Mouse (Mus musculus): Measurements from ENCODE around the gene Syngr1. TPM values are rescaled to one million over a fixed set of nuclear protein-coding genes. Genes with fewer than 3 reads are reported as not detected.
"Not testable (repeated sequence)": the region's sequence is repeated elsewhere in the genome, so short reads cannot be mapped to it uniquely, and the experiment has no call there.

The Syngr1 gene
- total RNA-seq, 2 experiments from 2014 or later = 387 to 409 TPM

DNA sequence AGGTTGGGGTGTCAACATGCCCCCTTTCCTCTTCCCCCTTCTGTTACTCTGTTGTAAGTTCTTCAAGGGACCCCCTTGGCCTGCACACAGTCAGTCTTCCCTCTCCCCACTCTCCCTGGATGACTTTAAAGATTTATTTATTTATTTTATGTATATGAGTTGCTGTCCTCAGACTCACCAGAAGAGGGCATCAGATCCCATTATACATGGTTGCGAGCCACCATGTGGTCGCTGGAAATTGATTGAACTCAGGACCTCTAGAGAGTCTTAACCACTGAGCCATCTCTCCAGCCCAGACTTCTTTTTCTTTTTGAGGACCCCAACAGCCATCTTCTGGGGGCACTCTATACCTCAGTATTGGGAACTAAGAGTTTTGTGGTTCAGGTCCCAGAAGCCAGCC lies 21.4 kb downstream of the Syngr1 start:
- no peak for DNase-seq (ENCODE audit: extremely low spot score in 1 of 2, low spot score in 1 of 2)

DNA sequence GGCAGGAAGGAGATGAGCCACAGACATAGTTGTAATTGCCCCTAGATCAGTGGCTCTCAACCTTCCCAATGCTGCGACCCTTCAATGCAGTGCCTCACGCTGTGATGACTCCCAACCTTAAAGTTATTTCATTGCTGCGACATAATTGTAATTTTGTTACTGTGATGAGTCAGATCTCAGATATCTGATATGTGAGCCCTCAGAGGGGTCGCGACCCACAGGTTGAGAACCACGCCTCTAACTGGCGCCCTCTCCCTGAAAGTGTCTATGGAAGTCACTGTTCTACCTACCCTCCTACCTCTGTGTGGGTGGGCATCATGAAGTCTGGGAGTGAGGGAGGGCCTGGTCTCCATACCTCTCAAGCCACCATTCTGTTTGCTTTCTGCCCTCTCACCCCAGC lies 23.3 kb downstream of the Syngr1 start:
- no peak for DNase-seq (ENCODE audit: extremely low spot score in 1 of 2, low spot score in 1 of 2)

DNA sequence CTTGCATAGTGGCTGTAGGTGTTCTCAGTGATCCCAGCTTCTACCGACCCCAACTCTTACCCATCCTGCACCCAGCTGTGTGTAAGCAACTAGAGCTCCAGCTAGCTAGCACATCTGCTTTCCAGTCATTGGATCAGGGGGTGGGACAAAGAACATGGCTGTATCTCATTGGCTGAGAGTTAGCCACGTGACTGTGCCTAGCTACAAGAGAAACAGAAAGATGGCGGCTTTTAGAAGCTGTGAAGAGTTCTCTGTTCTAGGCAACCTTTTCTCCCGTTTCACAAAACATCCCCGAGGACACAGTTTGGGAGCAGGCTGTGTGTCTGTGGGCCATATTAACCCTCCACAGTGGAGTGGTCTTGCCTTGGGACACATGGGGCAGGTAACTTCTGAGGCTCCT lies 24.1 kb downstream of the Syngr1 start:
- no peak for DNase-seq (ENCODE audit: extremely low spot score in 1 of 2, low spot score in 1 of 2)

DNA sequence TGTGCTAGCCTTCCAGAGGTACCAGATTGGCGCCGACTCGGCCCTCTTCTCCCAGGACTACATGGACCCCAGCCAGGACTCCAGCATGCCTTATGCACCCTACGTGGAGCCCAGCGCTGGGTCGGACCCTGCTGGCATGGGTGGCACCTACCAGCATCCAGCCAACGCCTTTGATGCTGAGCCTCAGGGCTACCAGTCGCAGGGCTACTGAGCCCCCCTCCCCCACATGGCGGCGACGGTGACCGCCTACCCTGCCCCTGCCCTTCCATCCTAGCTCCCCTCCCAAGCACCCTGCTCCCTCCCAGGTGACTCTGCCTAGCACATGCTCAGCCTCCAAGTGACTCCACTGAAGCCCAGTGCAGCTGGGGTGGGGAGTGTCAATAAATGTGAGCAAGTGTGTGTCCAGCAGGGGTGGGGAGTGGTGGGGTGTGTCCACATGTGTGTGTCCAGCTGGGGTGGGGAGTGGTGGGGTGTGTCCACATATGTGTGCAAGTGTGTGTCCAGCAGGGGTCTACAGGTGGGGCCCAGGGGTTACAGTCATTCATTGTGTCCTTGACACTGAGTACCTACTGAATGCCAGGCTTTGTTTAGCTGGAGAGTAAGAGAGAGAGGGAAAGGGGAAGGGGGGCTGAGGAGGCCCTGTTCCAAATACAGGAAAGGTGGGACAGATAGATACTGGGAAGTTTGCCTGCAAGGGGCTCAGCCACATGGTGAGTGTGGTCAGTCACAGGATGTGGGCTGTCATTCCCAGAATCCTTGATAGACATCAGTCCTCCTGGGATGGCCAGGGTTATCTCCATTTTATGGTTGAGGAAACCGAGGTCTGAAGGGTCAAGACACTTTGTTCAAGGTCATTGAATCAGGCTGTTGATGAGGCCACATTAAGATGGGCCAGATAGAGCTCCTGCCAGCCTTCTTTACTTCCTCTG lies 25.0 kb downstream of the Syngr1 start:
- DNase-seq (ENCODE audit: extremely low spot score in 1 of 2, low spot score in 1 of 2) = no peak

DNA sequence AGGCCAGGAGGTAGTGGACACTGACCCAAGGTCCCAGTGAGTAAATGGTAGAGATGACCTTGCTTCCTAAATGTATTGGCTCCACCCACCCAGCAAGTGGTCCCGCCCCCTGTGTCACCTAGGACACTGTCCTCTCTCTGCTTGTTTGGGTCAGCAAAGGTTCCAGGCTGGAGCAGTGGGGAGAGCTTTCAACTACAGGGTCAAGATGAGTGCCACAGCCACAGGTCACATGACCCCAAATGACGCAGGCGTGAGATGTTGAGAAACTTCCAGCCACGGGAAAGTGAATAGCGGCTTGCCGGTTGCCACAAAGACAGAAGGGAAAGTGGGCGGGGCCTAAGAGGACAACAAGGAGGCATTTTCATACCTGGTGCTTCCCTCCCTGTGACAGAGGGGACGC lies 26.0 kb downstream of the Syngr1 start:
- DNase-seq (ENCODE audit: extremely low spot score in 1 of 2, low spot score in 1 of 2) = no peak

DNA sequence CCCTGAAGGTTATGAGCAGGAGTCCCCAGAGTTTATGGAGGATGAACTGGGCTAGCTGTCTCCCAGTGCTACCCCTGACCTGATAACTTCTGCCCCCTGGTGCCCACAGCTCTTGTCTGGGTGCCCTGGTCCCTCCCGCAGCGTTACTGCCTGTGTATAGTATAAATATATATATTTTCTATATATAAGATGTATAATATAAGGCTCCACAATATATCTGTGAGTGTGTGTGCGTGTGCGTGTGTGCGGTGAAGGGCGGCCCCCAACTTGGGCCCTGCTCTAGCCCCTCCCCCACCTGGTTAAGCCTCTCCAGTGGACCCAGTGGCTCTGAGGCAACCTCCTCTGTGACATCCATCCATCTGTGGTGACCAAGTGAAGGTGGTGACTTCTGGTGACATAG lies 27.9 kb downstream of the Syngr1 start:
- no peak for DNase-seq (ENCODE audit: extremely low spot score in 1 of 2, low spot score in 1 of 2)

DNA sequence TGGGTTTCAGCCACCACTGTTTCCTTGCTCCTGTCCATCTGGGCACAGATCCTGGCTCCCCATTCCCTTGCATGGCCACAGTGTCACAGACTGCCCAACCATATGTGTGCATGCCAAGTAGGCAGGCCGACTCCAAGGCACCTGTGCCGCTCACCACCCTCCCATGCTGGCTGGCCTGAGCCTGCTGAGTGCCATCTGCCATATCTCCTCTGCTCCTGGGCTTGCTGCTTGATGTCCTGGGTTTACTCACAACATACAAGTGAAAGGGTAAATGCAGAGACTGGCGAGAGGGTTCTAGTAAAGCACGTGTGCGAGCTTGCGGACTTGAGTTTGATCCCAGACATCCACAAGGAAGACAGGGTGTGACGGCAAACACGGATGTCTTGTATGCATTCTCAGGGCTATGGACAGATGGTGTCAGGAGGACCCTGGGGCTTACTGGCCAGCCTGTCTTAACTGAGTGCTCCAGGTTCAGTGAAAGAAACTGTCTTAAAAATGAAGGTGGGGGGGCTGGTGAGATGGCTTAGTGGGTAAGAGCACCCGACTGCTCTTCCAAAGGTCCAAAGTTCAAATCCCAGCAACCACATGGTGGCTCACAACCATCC lies 30.7 kb downstream of the Syngr1 start:
- DNase-seq (ENCODE audit: extremely low spot score in 1 of 2, low spot score in 1 of 2) = no peak

DNA sequence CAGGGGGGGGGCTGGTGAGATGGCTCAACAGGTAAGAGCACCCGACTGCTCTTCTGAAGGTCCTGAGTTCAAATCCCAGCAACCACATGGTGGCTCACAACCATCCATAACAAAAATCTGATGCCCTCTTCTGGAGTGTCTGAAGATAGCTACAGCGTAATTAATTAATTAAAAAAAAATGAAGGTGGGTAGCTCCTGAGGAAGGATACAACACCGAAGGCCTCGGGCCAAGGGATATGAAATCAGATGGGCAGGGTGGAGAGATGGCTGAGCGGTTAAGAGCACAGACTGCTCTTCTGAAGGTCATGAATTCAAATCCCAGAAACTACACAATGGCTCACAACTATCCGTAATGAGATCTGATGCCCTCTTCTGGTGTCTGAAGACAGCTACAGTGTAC lies 31.3 kb downstream of the Syngr1 start:
- not testable (repeated sequence) for DNase-seq (ENCODE audit: extremely low spot score in 1 of 2, low spot score in 1 of 2)

DNA sequence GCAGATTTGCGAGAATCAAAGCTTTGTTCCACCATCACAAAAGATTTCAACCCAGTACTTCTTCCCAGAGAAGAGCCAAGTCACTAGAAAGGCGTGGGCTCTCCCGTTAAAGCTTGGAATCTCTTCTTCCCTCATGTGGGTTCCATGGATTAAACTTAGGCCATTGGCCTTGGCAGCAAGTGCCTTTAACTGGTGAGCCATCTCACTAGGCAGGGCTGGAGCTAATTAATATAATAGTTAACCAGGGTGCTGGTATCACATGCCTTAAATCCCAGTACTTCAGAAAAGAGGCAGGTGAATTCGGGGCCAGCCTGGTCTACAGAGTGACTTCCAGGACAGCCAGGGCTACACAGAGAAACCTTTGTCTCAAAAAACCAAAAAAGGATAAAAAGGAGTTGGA lies 33.5 kb downstream of the Syngr1 start:
- DNase-seq (ENCODE audit: extremely low spot score in 1 of 2, low spot score in 1 of 2) = no peak

DNA sequence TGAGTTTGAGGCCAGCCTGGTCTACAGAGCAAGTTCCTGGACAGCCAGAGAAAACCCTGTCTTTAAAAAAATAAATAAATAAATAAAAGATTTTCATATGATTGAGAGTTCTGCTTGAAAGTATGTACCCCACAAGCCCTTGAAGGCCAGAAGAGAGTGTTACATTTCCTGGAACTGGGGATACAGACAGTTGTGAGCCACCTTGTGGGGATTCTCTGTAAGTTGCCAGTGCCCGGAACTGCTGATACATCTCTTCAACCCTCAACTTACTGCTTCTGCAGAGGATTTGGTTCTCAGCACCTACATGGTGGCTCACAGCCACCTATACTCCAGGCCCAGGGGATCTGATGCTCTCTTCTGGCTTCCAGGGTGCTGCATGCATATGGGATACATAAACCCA lies 36.1 kb downstream of the Syngr1 start:
- no peak for DNase-seq (ENCODE audit: extremely low spot score in 1 of 2, low spot score in 1 of 2)

DNA sequence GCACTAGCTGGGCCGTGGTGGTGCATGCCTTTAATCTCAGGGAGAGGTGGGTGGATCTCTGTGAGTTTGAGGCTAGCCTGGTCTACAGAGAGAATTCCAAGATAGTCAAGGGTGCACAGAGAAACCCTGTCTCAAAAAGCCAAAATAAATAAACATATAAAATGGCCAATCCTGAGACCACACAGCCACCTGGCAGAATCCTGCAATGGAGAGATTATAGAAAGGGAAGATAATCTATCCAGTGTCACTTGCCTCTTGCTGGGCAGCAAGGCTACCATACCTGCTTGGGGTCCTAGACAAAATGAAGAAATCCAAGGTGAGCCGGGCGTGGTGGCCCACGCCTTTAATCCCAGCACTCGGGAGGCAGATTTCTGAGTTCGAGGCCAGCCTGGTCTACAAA lies 38.8 kb downstream of the Syngr1 start:
- DNase-seq (ENCODE audit: extremely low spot score in 1 of 2, low spot score in 1 of 2) = no peak

DNA sequence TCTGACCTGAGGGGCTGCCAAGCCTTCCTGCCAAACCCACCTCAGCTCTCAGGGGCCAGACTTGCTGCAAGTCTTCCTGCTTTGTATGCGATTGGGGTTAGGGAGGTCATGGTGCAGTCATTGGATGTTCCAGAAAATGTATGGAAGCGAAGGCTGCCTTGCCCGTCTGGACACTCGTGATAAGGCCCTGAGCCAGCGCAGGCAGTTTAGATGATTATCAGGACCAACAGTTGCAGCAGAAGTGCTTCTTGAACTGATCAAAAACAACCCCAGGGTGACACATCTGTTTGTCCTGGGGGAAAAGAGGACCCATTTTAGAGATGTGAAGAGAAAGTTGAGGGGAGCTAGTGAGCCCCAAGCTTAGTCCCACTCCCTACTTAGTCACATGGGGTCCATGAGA lies 39.6 kb downstream of the Syngr1 start:
- no peak for DNase-seq (ENCODE audit: extremely low spot score in 1 of 2, low spot score in 1 of 2)

DNA sequence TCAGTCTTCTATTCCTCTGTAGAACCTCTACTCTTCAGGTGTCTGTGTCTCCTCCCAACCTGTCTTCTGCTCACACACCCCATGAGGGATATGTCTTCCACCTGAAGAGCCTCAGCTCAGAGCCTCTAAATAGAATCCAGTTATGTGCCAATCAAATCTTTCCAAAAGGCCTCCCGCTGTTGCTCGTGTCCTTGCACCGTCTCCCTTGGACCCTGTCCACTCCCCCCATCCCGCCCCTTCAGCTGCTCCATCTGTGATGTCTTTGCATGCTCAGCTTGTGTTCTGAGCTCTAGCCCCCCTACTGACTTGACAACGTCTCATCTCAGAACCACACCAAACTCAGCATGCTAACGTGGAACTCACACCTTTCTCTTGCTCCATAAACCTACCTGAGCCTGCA lies 40.3 kb downstream of the Syngr1 start:
- DNase-seq (ENCODE audit: extremely low spot score in 1 of 2, low spot score in 1 of 2) = no peak

DNA sequence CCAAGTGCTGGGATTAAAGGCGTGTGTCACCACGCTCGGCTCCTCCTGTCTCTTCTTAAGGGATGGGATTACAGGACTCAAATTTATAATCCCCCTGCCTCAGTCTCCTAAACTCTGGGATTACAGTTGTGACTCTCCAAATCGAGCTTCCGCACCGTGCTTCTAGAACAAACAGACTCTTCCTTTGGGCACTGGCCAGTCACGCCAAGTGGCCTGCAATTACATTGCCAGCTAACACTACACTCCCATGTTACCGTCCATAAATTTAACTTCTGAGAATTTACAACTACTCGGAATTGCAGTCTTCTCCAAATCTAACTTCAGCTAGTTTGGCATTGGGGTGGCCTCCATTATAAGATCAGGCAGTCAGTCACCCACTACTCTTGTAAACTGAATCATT lies 41.3 kb downstream of the Syngr1 start:
- DNase-seq (ENCODE audit: extremely low spot score in 1 of 2, low spot score in 1 of 2) = no peak

DNA sequence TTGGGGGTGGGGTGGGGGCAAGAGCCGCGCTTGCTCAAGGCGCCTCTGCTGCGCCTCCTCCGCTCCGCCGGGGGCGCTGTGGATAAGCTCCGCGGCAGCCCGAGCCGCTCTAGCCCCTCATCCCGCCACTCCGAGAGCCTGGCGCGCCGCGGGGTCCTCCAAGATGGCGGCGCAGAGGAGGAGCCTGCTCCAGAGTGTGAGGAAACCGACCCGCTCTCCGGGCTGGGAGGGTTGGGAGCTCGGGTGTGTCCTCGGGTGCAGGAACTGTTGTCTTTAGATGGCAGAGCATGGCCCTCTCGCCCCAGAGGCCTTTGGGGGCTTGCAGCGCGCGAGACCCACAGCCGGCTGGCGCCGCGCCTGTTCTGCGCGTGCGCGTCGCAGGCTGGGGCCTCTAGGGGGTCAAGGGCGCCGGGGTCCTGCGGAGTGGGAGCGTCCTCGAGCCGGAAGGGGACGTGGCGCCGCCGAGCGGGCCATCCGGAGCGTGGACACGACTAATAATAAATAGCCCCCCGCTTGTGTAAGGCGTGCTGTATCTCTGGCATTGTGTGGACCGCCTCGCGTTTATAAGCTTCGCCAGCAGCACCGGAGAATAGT lies 42.0 kb downstream of the Syngr1 start, which contains the start of gene Tab1:
Gene Tab1, plus strand, starts transcription at position 135 of the 594 bp plus-strand sequence.
- DNase-seq (ENCODE audit: extremely low spot score in 1 of 2, low spot score in 1 of 2) = peak; percentile 86 to 88

DNA sequence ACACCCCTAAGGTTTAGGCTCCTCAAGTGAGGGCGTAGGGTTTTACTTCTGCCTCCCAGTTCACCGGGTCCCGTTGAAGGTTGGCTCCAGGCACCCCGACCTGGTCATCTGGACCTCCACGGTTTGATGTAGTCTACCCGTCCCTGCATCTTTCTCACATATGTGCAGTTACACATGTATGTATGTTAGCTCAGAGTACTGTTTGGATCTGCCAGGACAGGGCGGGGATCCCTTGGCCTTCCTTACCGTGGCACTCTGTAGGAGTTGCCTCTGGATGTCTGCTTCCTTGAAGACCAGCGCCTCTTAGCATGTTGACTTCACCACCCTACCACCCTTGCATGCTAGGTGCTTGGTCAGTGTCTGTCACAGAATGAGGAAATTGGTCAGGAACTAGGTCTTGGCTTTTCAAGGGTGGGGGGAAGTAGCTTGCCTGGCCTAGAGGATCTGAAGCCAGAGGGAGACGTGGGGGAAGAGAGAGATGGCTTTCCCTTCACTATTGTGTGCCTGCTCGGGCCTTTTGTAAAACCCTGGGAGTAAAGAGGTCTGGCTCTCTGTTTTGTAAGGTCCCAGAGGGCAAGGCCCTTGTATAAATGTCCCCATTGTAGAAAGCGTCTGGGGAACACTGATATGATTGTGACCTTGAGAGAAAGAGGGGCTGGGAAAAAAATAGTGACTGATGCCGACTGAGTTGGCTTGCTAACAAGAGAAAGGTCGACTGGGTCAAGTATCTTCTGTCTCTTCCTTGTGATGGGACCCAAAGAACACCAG lies 42.7 kb downstream of the Syngr1 start:
- DNase-seq (ENCODE audit: extremely low spot score in 1 of 2, low spot score in 1 of 2) = peak in 1 of 2 experiments; percentile 19

DNA sequence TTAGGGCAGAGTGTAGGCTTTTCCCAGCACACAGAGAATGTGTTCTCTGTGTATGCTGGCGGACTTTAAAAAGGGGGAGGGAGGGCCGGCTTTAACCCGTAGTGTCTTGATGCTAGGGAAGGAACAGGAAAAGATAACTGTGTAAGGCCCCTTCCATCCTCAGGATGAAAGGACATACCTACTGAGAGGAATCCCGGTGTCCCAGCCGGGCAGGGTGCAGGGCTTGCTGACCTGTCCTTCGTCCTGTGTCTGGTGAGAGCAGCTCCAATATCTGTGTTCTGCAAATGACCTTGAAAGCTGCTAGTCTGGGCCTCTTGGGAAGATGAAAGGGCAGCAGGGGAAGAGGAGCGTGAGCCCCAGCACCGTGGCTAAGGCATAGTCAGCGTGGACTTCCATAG lies 43.3 kb downstream of the Syngr1 start:
- DNase-seq (ENCODE audit: extremely low spot score in 1 of 2, low spot score in 1 of 2) = no peak

DNA sequence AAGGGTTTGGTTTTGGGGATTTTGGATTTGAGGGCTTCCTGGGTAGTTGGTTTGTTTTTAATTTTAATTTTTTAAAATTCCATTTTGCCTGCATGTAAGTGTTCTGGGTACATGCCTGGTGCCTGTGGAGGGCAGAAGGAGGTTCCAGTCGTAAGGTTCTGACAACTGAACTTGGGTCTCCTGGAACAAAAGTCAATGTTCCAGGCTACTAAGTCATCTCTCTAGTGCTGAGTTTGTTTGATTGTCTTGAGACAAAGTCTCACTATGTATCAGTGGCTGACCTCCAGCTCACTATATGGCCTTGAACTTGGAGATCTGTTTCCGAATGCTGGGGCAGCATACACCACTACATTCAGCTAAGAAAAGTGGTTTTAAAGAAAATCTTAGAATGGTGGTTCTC lies 44.4 kb downstream of the Syngr1 start:
- no peak for DNase-seq (ENCODE audit: extremely low spot score in 1 of 2, low spot score in 1 of 2)

DNA sequence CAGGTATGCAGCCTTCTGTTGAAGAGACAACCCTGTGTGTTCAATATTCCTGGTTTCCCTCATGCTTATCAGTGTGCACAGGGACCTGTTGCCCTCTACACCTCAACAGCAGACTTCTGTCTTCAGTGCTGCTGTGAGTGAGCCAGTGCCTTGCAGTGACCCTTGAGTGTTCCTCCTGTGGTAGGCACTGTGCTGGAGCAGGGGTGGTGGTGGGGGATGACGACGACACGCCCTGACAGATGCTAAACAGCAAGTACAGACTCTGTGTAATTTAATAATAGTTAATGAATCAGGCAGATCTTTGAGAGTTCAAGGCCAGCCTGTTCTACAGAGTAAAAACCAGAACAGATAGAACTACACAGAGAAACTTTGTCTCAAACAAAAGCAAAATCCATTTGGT lies 45.5 kb downstream of the Syngr1 start:
- DNase-seq (ENCODE audit: extremely low spot score in 1 of 2, low spot score in 1 of 2) = no peak

DNA sequence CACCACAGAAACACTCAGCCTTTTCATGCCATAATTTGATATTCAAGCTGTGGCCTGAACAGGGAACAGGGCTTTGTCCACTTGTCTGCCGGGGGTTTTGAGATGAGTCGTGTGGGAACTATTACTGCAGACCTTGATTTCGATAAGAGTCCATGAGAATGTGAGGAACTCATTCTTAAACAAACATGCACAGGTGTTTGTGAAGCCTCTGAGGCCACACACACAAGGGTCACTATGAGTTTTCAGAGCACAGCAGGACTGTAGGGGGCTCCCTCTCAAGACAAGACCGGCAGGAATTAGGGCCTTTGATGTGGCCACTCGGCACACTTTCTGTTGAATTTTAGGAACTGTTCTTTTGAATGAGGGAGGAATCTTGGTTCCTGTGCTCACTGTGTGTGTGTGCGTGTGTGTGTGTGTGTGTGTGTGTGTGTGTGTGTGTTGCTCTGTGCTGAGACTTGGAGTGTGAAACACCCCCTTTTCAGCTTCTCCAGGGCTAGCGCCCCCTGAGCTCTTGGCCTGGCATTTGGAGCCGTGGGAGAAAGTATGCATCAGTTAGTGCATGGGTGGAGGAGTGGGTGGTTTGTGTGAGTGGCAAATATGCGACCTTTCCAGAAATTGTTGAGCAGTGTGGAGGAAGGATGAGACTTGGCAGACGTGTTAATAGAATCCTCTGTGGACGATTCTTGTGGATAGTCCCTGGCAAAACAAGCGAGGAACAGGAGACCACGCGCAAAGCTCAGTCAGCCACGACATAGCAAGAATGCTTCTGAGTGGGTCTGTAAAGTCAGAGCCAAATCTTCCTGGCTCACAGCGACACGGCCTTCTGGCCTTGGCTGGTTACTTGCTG lies 47.0 kb downstream of the Syngr1 start:
- peak in 1 of 2 experiments; percentile 34 for DNase-seq (ENCODE audit: extremely low spot score in 1 of 2, low spot score in 1 of 2)

All from layer of hippocampus, postnatal 25 days (tissue).